Mouse (Mus musculus) stomach, embryonic 16.5 days (tissue): ENCODE results near the gene Nrde2. TPM values are rescaled to one million over a fixed set of nuclear protein-coding genes. Genes with fewer than 3 reads are reported as not detected.

Experiments used
- ATAC-seq: fragments of 200-750 bp; cut with Nextera tagmentation; 2 replicates; pipeline ENCODE4 v1.8.0; 2017; ENCODE audit warnings: moderate number of reproducible peaks, moderate TSS enrichment; ENCODE audit not compliant: insufficient read depth, low FRiP score
- H3K27ac ChIP-seq: fragments of 300-500 bp; sonication (generic); 2 replicates; pipeline ENCODE4 v1.5.1; 2014; ENCODE audit warnings: low read length
- H3K27me3 ChIP-seq: fragments of 300-500 bp; sonication (generic); 2 replicates; pipeline ENCODE4 v1.6.1; 2014; ENCODE audit warnings: low read length, control low read depth, mixed read lengths; ENCODE audit not compliant: control insufficient read depth, insufficient read depth
- H3K36me3 ChIP-seq: fragments of 300-500 bp; sonication (generic); 2 replicates; pipeline ENCODE4 v1.6.1; 2014; ENCODE audit warnings: low read length; ENCODE audit not compliant: control insufficient read depth, insufficient read depth
- H3K4me1 ChIP-seq: fragments of 300-500 bp; sonication (generic); 2 replicates; pipeline ENCODE4 v1.6.1; 2014; ENCODE audit warnings: low read length, control low read depth, mixed read lengths; ENCODE audit not compliant: control insufficient read depth, insufficient read depth
- H3K4me2 ChIP-seq: fragments of 300-500 bp; sonication (generic); 2 replicates; pipeline ENCODE4 v1.6.1; 2014; ENCODE audit warnings: low read depth, low read length, mixed read lengths
- H3K4me3 ChIP-seq: fragments of 300-500 bp; sonication (generic); replicated peaks from 2 replicates; pipeline ENCODE4 v1.5.1; 2014; ENCODE audit warnings: mild to moderate bottlenecking, low read length
- H3K9ac ChIP-seq: fragments of 300-500 bp; sonication (generic); 2 replicates; pipeline ENCODE4 v1.6.1; 2014; ENCODE audit warnings: low read length
- H3K9me3 ChIP-seq: fragments of 300-500 bp; sonication (generic); replicated peaks from 2 replicates; pipeline ENCODE4 v1.6.1; 2016; ENCODE audit warnings: low read length, control low read depth; ENCODE audit not compliant: control insufficient read depth
- WGBS: fragments of 180-500 bp; shearing (Covaris S2); extraction: QIAGEN DNeasy Blood & Tissue Kit; methylation state at CpG from one replicate; pipeline ENCODE4 v1.1.7; 2014; 5-methylcytosine and 5-hydroxymethylcytosine counted together
- polyA plus RNA-seq: library from polyadenylated mRNA; unstranded; fragments of >200 nt; fragmentation: Nextera tagmentation; extraction: Ambion mirVana; gene quantifications from 2 replicates; pipeline ENCODE4 v1.2.1, GENCODE M21; 2015

Gene Nrde2
- 9.2 and 11.1 TPM in 2 replicates for polyA plus RNA-seq

GRCm38 (mm10) chr12:100159261-100159975, at the start of gene Nrde2:
Gene Nrde2 (minus strand): TSS chr12:100159653.
- no peaks in the 10 kb centered on the region for H3K36me3 ChIP-seq
- peak; percentile 98 for ATAC-seq

GRCm38 (mm10) chr12:100206926-100207325, 47.5 kb upstream of the Nrde2 start:
- H3K27ac ChIP-seq, result no peak overlapping the region
- no peaks in the 10 kb centered on the region for H3K9me3 ChIP-seq
- no peaks in the 10 kb centered on the region for H3K27me3 ChIP-seq
- no peak overlapping the region for H3K4me2 ChIP-seq
- no peak overlapping the region for H3K9ac ChIP-seq
- H3K36me3 ChIP-seq, result peaks cover 17% of the 10 kb centered on the region
- ATAC-seq, result no peak
- peaks cover 24% of the 10 kb centered on the region for H3K4me1 ChIP-seq
- H3K4me3 ChIP-seq, result no peak overlapping the region
- WGBS, result 87% methylated on average over 5 of the region's 5 CpGs

More at GRCm38 (mm10) chr12:100159261-100159975, at the start of gene Nrde2:
- peak within 1 kb of the TSS; percentile 78 for H3K4me2 ChIP-seq
- H3K9me3 ChIP-seq, result no peaks in the 10 kb centered on the region
- H3K4me3 ChIP-seq, result peak within 1 kb of the TSS; percentile 65
- under 1% methylated on average over 26 of the region's 26 CpGs for WGBS
- no peaks in the 10 kb centered on the region for H3K27me3 ChIP-seq
- H3K4me1 ChIP-seq, result peaks cover 3% of the 10 kb centered on the region; the same call in 1 of the 2 replicates
- H3K27ac ChIP-seq, result peak within 1 kb of the TSS; percentile 75; the same call in 1 of the 2 replicates
- H3K9ac ChIP-seq, result peak within 1 kb of the TSS; percentile 78

GRCm38 (mm10) chr12:100206521-100206920, 47.1 kb upstream of the Nrde2 start:
- Histone ChIP-seq H3K4me3 (no peak overlapping the region), H3K27ac (no peak overlapping the region), H3K4me1 (peaks cover 23% of the 10 kb centered on the region), H3K27me3 (no peaks in the 10 kb centered on the region), H3K9ac (no peak overlapping the region), H3K36me3 (peaks cover 17% of the 10 kb centered on the region), H3K4me2 (no peak overlapping the region), H3K9me3 (no peaks in the 10 kb centered on the region)
- WGBS, result 70% methylated on average over 3 of the region's 3 CpGs
- no peak for ATAC-seq

GRCm38 (mm10) chr12:100205156-100205555, 45.7 kb upstream of the Nrde2 start:
- no peak overlapping the region for H3K27ac ChIP-seq
- WGBS, result 83% methylated on average over 8 of the region's 8 CpGs
- peaks cover 17% of the 10 kb centered on the region for H3K36me3 ChIP-seq
- H3K27me3 ChIP-seq, result no peaks in the 10 kb centered on the region
- H3K4me3 ChIP-seq, result no peak overlapping the region
- no peak for ATAC-seq
- peaks cover 13% of the 10 kb centered on the region for H3K4me1 ChIP-seq
- no peak overlapping the region for H3K9ac ChIP-seq
- no peaks in the 10 kb centered on the region for H3K9me3 ChIP-seq
- H3K4me2 ChIP-seq, result no peak overlapping the region

GRCm38 (mm10) chr12:100203759-100204158, 44.3 kb upstream of the Nrde2 start:
- no peaks in the 10 kb centered on the region for H3K27me3 ChIP-seq
- WGBS, result 64% methylated on average over 3 of the region's 3 CpGs
- peak overlapping the region; percentile 44; the same call in 1 of the 2 replicates for H3K27ac ChIP-seq

GRCm38 (mm10) chr12:100201838-100202237, 42.4 kb upstream of the Nrde2 start:
- Histone ChIP-seq H3K4me2 (peak overlapping the region; percentile 68), H3K9ac (peak overlapping the region; percentile 55; the same call in 1 of the 2 replicates), H3K27ac (0 out of 2 replicates have a peak overlapping the region, but pooled peaks have one; percentile 37), H3K9me3 (no peaks in the 10 kb centered on the region), H3K27me3 (no peaks in the 10 kb centered on the region), H3K36me3 (peaks cover 10% of the 10 kb centered on the region), H3K4me3 (peak overlapping the region; percentile 85), H3K4me1 (peaks cover 15% of the 10 kb centered on the region)
- peak; percentile 37; the same call in 1 of the 2 replicates for ATAC-seq
- under 1% methylated on average over 13 of the region's 13 CpGs for WGBS

More at GRCm38 (mm10) chr12:100203759-100204158, 44.3 kb upstream of the Nrde2 start:
- no peaks in the 10 kb centered on the region for H3K9me3 ChIP-seq
- H3K4me1 ChIP-seq, result peaks cover 13% of the 10 kb centered on the region
- H3K9ac ChIP-seq, result no peak overlapping the region
- H3K4me3 ChIP-seq, result no peak overlapping the region
- no peak for ATAC-seq
- peaks cover 17% of the 10 kb centered on the region for H3K36me3 ChIP-seq
- no peak overlapping the region for H3K4me2 ChIP-seq

GRCm38 (mm10) chr12:100201363-100201711, 41.9 kb upstream of the Nrde2 start:
- 25% methylated on average over 4 of the region's 4 CpGs for WGBS
- H3K9me3 ChIP-seq, result no peaks in the 10 kb centered on the region
- peak overlapping the region; percentile 92 for H3K9ac ChIP-seq
- H3K4me3 ChIP-seq, result peak overlapping the region; percentile 85
- H3K4me1 ChIP-seq, result peaks cover 15% of the 10 kb centered on the region
- no peak for ATAC-seq
- peak overlapping the region; percentile 90 for H3K27ac ChIP-seq
- H3K4me2 ChIP-seq, result peak overlapping the region; percentile 68
- H3K27me3 ChIP-seq, result no peaks in the 10 kb centered on the region
- H3K36me3 ChIP-seq, result peaks cover 6% of the 10 kb centered on the region

DNA sequence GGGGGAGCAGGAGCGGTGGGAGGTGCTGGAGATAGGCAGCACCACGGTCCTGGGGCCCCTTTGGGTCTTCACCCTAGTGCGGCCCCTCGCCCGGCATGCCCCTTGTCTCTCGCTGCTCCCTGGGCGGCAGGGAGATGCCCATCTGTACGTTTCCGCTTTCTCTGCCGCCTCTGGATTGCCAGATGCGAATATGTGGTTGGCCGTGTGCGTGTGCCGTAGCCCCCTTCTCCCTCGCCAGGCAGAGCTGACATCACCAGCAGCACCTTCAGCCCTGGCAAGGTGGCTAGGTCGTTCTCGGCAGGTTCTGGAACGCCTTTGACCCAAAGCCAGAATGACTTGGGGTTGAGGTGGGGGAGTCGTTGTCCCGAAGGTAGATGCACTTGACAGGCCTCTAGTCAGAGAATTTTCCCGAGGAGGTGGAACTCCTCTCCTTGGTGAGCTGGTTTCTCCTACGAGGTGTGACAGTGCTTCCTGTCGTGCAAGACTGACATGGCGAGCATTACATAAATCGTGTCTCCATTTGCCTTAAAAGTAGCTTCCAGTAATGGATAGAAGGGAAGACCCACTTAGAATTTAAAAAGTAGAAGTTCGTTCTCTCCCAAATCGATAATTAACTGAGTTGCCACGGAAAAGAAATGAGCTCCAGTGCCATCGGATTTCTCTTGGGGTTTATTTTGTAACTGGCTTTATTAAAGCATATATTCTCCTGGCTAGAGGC, 41.4 kb upstream of the Nrde2 start:
- peak overlapping the region; percentile 68 for H3K4me2 ChIP-seq
- peak overlapping the region; percentile 85 for H3K4me3 ChIP-seq
- peak overlapping the region; percentile 90 for H3K27ac ChIP-seq
- peak; percentile 5; the same call in 1 of the 2 replicates for ATAC-seq
- no peaks in the 10 kb centered on the region for H3K27me3 ChIP-seq
- WGBS, result 5% methylated on average over 29 of the region's 29 CpGs
- no peaks in the 10 kb centered on the region for H3K9me3 ChIP-seq
- peaks cover 15% of the 10 kb centered on the region for H3K4me1 ChIP-seq
- peaks cover 6% of the 10 kb centered on the region for H3K36me3 ChIP-seq
- H3K9ac ChIP-seq, result peak overlapping the region; percentile 92
